Mouse (Mus musculus) kidney, postnatal 14 days (tissue): ENCODE measurements at regions not wholly inside any gene's neighbourhood (a gene's known extent, or its start where the extent isn't known, plus 50 kb on each side); places are given as distances from the start of the nearest gene placed in this dataset.

Experiments
- DNase-seq: peaks from one replicate; pipeline ENCODE4 v3.0.0; 2022; ENCODE audit warnings: mixed read lengths

GRCm38 (mm10) chr17:7625746-7626145 lies 201.4 kb downstream of the Fndc1 start:
- DNase-seq, result no peak

GRCm38 (mm10) chr17:7623392-7623791 lies 203.7 kb downstream of the Fndc1 start:
- no peak for DNase-seq

- DNase-seq, result no peak
Measured at GRCm38 (mm10) chr17:7621262-7621661, 205.8 kb downstream of the Fndc1 start.

GRCm38 (mm10) chr17:7620166-7620565 lies 206.9 kb downstream of the Fndc1 start:
- no peak for DNase-seq

- DNase-seq, result no peak
Measured at GRCm38 (mm10) chr17:7619641-7620040, 207.5 kb downstream of the Fndc1 start.

- DNase-seq, result no peak
Measured at GRCm38 (mm10) chr17:7608046-7608445, 219.1 kb downstream of the Fndc1 start.

- DNase-seq, result no peak
Measured at GRCm38 (mm10) chr17:7607431-7607830, 219.7 kb downstream of the Fndc1 start.

GRCm38 (mm10) chr17:7604813-7605504 lies 219.7 kb upstream of the Unc93a2 start:
- DNase-seq, result no peak

- DNase-seq, result no peak
Measured at GRCm38 (mm10) chr17:7604096-7604495, 218.8 kb upstream of the Unc93a2 start.

- peak; percentile 23 for DNase-seq
Measured at GRCm38 (mm10) chr17:7600555-7600954, 215.3 kb upstream of the Unc93a2 start.

- DNase-seq, result no peak
Measured at GRCm38 (mm10) chr17:7597481-7597880, 212.2 kb upstream of the Unc93a2 start.

GRCm38 (mm10) chr17:7594801-7595200 lies 209.5 kb upstream of the Unc93a2 start:
- DNase-seq, result no peak

- DNase-seq, result no peak
Measured at GRCm38 (mm10) chr17:7592491-7592890, 207.2 kb upstream of the Unc93a2 start.

- DNase-seq, result no peak
Measured at GRCm38 (mm10) chr17:7582866-7583398, 197.7 kb upstream of the Unc93a2 start.

GRCm38 (mm10) chr17:7579031-7579430 lies 193.8 kb upstream of the Unc93a2 start:
- no peak for DNase-seq

GRCm38 (mm10) chr17:7578003-7578402 lies 192.7 kb upstream of the Unc93a2 start:
- DNase-seq, result no peak

GRCm38 (mm10) chr17:7577227-7577626 lies 192.0 kb upstream of the Unc93a2 start:
- peak; percentile 57 for DNase-seq

GRCm38 (mm10) chr17:7571481-7571880 lies 186.2 kb upstream of the Unc93a2 start:
- DNase-seq, result no peak

- DNase-seq, result no peak
Measured at GRCm38 (mm10) chr17:7568482-7568881, 183.2 kb upstream of the Unc93a2 start.

- DNase-seq, result no peak
Measured at GRCm38 (mm10) chr17:7565771-7566170, 180.5 kb upstream of the Unc93a2 start.

GRCm38 (mm10) chr17:7562940-7563339 lies 177.7 kb upstream of the Unc93a2 start:
- no peak for DNase-seq

GRCm38 (mm10) chr17:7548456-7548855 lies 163.2 kb upstream of the Unc93a2 start:
- DNase-seq, result no peak

- peak; percentile 20 for DNase-seq
Measured at GRCm38 (mm10) chr17:7538402-7539087, 153.3 kb upstream of the Unc93a2 start.

- DNase-seq, result no peak
Measured at GRCm38 (mm10) chr17:7537618-7538266, 152.5 kb upstream of the Unc93a2 start.
